Mouse (Mus musculus): ENCODE measurements around the gene Dock10. TPM values are rescaled to one million over a fixed set of nuclear protein-coding genes. Genes with fewer than 3 reads are reported as not detected.

Dock10 gene
- polyA plus RNA-seq (2014; fragmentation: Nextera tagmentation; extraction: Ambion mirVana): 2.6 and 2.9 TPM in 2 replicates

DNA sequence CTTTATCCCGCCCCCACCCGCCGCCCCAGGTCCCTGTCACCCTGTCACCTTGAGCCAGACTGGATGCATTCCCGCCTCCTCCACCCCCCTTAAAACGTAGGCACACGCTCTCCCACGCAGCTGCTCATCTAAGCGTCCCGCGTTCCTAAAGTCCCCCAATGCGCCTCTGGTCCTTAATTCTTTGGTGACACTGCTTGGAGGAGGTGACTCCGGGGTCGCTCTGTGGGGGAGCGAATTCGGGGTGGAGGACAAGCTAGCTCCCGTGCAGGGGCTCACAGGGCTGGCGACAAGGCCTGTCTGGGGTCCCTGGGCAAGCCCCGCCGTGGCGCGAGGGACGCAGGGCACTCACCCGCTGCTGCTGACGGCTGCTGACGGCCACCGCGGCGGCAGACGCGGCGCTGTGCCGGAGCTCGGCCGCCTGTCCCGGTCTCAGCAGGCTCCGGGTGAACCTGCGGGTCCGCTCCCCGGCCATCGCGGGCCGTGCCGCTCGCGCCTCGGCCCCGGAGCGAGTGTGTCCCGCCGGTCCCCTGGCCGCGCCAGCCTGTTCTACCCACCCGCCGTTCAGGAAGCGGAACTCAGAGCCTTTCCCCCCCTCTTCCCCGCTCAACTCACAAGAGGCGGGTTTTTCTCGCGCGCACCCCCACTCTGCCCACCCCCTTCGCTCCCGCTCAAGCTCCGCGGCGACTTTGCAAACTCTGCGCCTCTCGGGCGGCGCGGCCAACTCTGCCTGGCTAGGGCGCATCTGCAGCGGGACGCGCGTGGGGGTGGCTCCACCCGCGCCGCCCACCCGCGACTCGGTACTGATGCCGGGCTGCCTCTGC, at the start of gene Dock10:
Gene Dock10, minus strand, starts transcription at position 551 of the 821 bp plus-strand sequence.
- no peaks in the 10 kb centered on the region for H3K9me3 ChIP-seq (ENCODE audit: control insufficient read depth, low read length)
- H3K27me3 ChIP-seq (ENCODE audit: control insufficient read depth, insufficient read depth, low read length): no peaks in the 10 kb centered on the region; the same call in 1 of the 2 replicates
- H3K4me3 ChIP-seq (ENCODE audit: low read depth, low read length): peak within 1 kb of the TSS; percentile 60
- WGBS: under 1% methylated on average over 82 of the region's 82 CpGs
- peak within 1 kb of the TSS; percentile 78 for H3K4me2 ChIP-seq
- DNase-seq (ENCODE audit: low spot score, missing footprints): peak; percentile 97
- peak; percentile 87 for ATAC-seq (ENCODE audit: low FRiP score)
- peak within 1 kb of the TSS; percentile 66 for H3K9ac ChIP-seq (ENCODE audit: low read length)
- H3K4me1 ChIP-seq (ENCODE audit: control insufficient read depth, insufficient read depth, low read length): peaks cover 12% of the 10 kb centered on the region
- H3K36me3 ChIP-seq (ENCODE audit: control insufficient read depth, insufficient read depth, low read length): no peaks in the 10 kb centered on the region
- H3K27ac ChIP-seq (ENCODE audit: low read depth, low read length): no peak within 1 kb of the TSS

DNA sequence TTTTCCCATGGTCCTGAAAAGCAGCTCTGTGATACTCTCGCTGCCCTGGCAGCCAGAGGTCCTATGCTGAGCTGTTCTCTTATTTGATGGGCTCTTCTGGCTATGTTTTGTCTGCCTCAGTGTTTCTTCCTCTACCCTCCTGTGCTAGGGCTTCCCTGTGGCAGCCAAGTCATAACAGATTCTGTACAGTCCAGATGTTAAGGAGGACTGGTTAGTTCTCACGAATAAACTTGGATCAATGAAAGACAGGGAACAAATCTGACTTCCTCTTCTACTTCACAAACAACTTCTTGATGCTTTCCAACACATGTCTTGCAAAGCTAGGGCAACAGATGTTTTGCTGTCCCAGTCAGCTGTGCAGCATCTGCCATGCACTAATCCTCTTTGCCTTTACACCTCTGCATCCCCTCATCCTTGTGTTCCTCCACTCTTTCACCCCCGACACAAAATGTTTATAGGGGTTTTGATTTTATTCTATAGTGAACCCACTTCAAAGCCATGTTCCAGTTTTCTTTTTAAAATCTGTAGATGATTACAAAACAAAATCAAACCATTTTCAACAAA, 48.6 kb upstream of the Dock10 start:
- Histone ChIP-seq H3K4me1 (ENCODE audit: control insufficient read depth, insufficient read depth, low read length) (no peaks in the 10 kb centered on the region), H3K9me3 (ENCODE audit: control insufficient read depth, low read length) (no peaks in the 10 kb centered on the region), H3K36me3 (ENCODE audit: control insufficient read depth, insufficient read depth, low read length) (no peaks in the 10 kb centered on the region), H3K4me3 (ENCODE audit: low read depth, low read length) (no peak overlapping the region), H3K4me2 (no peak overlapping the region), H3K27ac (ENCODE audit: low read depth, low read length) (no peak overlapping the region), H3K27me3 (ENCODE audit: control insufficient read depth, insufficient read depth, low read length) (no peaks in the 10 kb centered on the region), H3K9ac (ENCODE audit: low read length) (no peak overlapping the region)
- ATAC-seq (ENCODE audit: low FRiP score): no peak
- DNase-seq (ENCODE audit: low spot score, missing footprints): no peak
- WGBS: 70% methylated on average over 3 of the region's 3 CpGs

DNA sequence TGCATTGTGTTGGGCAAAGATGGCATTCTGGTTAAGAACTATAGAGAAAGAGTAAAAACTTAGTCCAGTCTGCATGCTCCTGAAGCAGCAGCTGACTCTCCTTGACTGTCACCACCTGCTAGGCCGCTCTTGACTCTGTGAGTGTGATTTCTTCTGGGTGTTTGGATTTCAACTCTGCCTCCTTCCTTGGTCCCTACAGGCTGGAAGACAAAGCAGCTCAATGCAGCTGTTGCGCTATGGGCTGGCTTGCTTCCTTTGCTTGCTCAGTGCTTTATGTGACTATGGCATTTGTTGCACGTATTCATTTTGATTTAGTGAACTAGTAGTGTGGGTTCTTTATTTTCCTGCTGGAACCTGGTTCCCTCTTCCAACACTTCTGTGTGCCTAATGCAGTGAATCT, 43.7 kb upstream of the Dock10 start:
- DNase-seq (ENCODE audit: low spot score, missing footprints) (no peak), ATAC-seq (ENCODE audit: low FRiP score) (peak; percentile 9; the same call in 1 of the 2 replicates)
- no peaks in the 10 kb centered on the region for H3K4me1 ChIP-seq (ENCODE audit: control insufficient read depth, insufficient read depth, low read length)
- no peak overlapping the region for H3K27ac ChIP-seq (ENCODE audit: low read depth, low read length)
- no peaks in the 10 kb centered on the region for H3K9me3 ChIP-seq (ENCODE audit: control insufficient read depth, low read length)
- H3K36me3 ChIP-seq (ENCODE audit: control insufficient read depth, insufficient read depth, low read length): no peaks in the 10 kb centered on the region
- no peaks in the 10 kb centered on the region for H3K27me3 ChIP-seq (ENCODE audit: control insufficient read depth, insufficient read depth, low read length)
- no peak overlapping the region for H3K9ac ChIP-seq (ENCODE audit: low read length)
- no peak overlapping the region for H3K4me3 ChIP-seq (ENCODE audit: low read depth, low read length)
- WGBS: 84% methylated on average over 3 of the region's 3 CpGs
- H3K4me2 ChIP-seq: no peak overlapping the region

DNA sequence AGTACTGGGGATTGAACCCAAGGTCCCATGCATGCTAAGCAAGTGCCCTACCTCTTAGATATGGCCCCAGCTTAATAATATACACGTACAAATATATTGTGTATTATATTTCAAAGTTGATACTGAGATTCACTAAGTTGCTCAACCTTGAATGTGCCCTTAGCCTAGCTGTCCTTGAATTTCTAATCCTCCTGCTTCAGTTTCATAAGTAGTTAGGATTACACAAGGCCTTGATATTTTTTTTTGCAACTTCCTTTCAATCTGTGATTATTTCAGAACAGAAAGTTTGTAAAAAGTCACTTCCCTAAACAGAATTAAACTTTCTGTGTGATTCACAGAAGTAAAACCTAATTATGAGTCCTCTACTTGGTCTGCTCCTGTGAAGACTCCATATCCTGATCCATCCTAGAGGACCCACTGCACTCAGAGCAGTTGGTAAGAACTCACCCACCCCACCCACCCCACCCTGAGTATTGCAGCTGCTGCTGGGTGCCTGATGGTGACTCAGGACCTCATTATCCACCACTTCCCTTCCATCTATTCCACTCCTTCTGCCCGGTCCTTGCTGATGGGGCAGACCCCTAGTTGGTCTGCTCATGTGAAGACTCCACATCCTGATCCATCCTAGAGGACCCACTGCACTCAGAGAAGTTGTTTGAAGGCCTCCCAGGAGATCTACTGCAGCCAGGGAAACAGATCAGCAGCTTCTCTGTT, 26.9 kb upstream of the Dock10 start:
- no peaks in the 10 kb centered on the region for H3K4me1 ChIP-seq (ENCODE audit: control insufficient read depth, insufficient read depth, low read length)
- ATAC-seq (ENCODE audit: low FRiP score) (no peak), DNase-seq (ENCODE audit: low spot score, missing footprints) (no peak)
- H3K36me3 ChIP-seq (ENCODE audit: control insufficient read depth, insufficient read depth, low read length): no peaks in the 10 kb centered on the region
- no peaks in the 10 kb centered on the region for H3K27me3 ChIP-seq (ENCODE audit: control insufficient read depth, insufficient read depth, low read length)
- H3K9ac ChIP-seq (ENCODE audit: low read length): no peak overlapping the region
- H3K4me2 ChIP-seq: no peak overlapping the region
- H3K9me3 ChIP-seq (ENCODE audit: control insufficient read depth, low read length): no peaks in the 10 kb centered on the region
- WGBS: 85% methylated on average over 2 of the region's 2 CpGs
- H3K27ac ChIP-seq (ENCODE audit: low read depth, low read length): no peak overlapping the region
- H3K4me3 ChIP-seq (ENCODE audit: low read depth, low read length): no peak overlapping the region

DNA sequence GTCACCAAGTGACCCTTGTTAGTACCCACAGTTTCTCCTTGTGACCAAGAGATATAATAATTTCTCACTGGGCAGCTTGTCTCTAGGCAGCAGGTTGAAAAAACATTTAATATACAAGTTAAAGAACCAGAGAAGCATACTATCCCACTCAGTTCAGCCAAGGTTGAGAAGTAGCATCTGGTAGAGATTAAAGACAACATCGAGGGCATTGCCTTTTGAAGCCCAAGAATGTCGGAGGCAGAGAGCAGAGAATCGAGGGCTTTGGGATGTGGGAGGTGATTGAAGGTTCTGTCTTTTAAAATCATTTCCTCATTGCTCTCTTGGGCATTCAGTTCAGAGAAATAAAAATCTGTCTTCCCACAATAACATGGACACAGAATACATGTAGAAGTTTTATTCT, 25.8 kb upstream of the Dock10 start:
- no peaks in the 10 kb centered on the region for H3K4me1 ChIP-seq (ENCODE audit: control insufficient read depth, insufficient read depth, low read length)
- H3K4me3 ChIP-seq (ENCODE audit: low read depth, low read length): no peak overlapping the region
- no peak overlapping the region for H3K9ac ChIP-seq (ENCODE audit: low read length)
- no peaks in the 10 kb centered on the region for H3K27me3 ChIP-seq (ENCODE audit: control insufficient read depth, insufficient read depth, low read length)
- no peaks in the 10 kb centered on the region for H3K36me3 ChIP-seq (ENCODE audit: control insufficient read depth, insufficient read depth, low read length)
- H3K9me3 ChIP-seq (ENCODE audit: control insufficient read depth, low read length): no peaks in the 10 kb centered on the region
- ATAC-seq (ENCODE audit: low FRiP score) (no peak), DNase-seq (ENCODE audit: low spot score, missing footprints) (no peak)
- 75% methylated on average over 3 of the region's 3 CpGs for WGBS
- H3K4me2 ChIP-seq: no peak overlapping the region
- H3K27ac ChIP-seq (ENCODE audit: low read depth, low read length): no peak overlapping the region

DNA sequence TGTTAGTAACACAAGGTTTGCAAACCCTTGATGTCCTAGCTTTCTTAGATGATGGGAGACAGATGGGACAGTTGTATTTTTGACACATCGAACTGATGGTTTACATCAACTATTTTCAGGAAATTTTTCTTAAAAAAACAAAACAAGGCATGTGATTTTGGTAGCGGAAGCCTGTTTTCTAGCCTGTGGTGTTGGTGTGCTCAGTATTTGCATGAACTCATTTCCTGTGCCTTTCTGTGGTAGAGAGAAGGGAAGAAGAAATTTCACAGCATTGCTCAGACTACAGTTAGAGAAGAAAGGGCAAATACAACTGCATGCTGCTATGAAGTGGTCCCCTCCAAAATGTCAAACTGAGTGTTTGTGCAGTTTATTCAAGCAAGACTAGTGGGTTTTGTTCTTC, 7.2 kb upstream of the Dock10 start:
- Histone ChIP-seq H3K27me3 (ENCODE audit: control insufficient read depth, insufficient read depth, low read length) (no peaks in the 10 kb centered on the region), H3K27ac (ENCODE audit: low read depth, low read length) (no peak overlapping the region), H3K36me3 (ENCODE audit: control insufficient read depth, insufficient read depth, low read length) (no peaks in the 10 kb centered on the region), H3K9ac (ENCODE audit: low read length) (no peak overlapping the region), H3K4me1 (ENCODE audit: control insufficient read depth, insufficient read depth, low read length) (no peaks in the 10 kb centered on the region), H3K9me3 (ENCODE audit: control insufficient read depth, low read length) (no peaks in the 10 kb centered on the region), H3K4me2 (no peak overlapping the region), H3K4me3 (ENCODE audit: low read depth, low read length) (no peak overlapping the region)
- 87% methylated on average over 2 of the region's 2 CpGs for WGBS
- DNase-seq (ENCODE audit: low spot score, missing footprints): no peak
- ATAC-seq (ENCODE audit: low FRiP score): no peak

DNA sequence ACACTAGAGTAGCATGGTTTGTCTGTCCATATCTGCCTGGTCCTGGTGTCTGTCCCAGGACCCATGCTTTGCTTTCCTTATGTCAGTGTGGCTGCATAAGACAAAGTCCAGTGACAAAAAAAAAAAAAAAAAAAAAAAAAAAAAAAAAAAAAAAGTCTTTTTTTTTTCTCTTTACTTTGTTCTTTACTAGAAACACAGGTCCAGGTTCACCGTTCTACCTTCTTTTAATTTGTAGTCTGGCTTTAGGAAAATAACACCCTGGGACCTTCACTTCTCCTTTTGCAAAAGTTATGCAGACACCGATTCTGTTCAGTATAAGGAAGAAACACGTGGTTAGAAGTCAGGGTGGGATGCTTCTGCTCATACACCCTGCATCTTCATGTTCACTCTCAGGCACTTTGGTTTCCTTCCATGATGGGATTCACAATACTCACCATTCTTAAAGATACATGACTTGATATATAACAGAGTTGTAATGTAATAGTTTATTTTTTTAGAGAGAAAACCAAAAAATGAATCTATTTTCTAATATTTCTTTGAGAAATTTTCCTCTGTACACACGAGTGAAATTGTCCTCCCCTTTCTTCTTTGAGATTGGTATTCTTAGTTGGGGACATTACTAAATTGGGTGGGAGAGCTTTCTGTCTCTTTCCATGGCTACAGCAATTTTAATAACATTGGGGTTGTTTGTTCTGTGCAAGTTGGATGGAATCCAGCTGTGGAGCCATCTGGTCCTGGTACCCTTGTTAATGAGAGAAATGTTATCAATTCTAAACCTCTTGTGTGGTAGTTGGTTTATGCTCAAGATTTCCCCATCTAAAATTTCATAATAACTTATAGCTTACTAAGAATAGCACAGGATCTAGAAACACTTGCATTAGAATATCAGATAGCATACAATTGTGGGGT, 5.0 kb upstream of the Dock10 start:
- Histone ChIP-seq H3K4me2 (no peak overlapping the region), H3K4me3 (ENCODE audit: low read depth, low read length) (no peak overlapping the region), H3K9ac (ENCODE audit: low read length) (no peak overlapping the region), H3K9me3 (ENCODE audit: control insufficient read depth, low read length) (no peaks in the 10 kb centered on the region), H3K27me3 (ENCODE audit: control insufficient read depth, insufficient read depth, low read length) (no peaks in the 10 kb centered on the region), H3K27ac (ENCODE audit: low read depth, low read length) (no peak overlapping the region), H3K36me3 (ENCODE audit: control insufficient read depth, insufficient read depth, low read length) (no peaks in the 10 kb centered on the region), H3K4me1 (ENCODE audit: control insufficient read depth, insufficient read depth, low read length) (no peaks in the 10 kb centered on the region)
- ATAC-seq (ENCODE audit: low FRiP score) (no peak), DNase-seq (ENCODE audit: low spot score, missing footprints) (no peak)
- 75% methylated on average over 4 of the region's 4 CpGs for WGBS

DNA sequence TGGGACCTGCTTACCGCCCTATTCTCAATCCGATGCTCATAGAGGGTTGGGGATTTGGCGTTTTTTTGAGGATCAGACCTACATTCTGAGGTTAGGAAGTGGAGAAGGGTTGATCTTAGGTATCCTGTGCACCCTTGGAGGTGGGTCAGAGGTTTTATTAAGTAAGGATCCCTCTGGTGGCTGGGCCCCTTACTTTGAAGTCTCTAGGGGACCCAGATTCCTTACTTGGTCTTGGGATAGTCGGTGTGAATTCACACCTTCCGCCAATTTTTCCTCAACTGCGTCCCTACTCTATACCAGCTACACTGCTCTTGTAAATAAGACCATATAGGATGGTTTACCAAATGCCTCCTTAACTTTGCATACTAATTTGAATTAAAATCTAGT, 464 bp upstream of the Dock10 start:
- H3K36me3 ChIP-seq (ENCODE audit: control insufficient read depth, insufficient read depth, low read length): no peaks in the 10 kb centered on the region
- 14% methylated on average over 6 of the region's 6 CpGs for WGBS
- DNase-seq (ENCODE audit: low spot score, missing footprints) (peak; percentile 90), ATAC-seq (ENCODE audit: low FRiP score) (peak; percentile 20)
- H3K9me3 ChIP-seq (ENCODE audit: control insufficient read depth, low read length): no peaks in the 10 kb centered on the region
- no peaks in the 10 kb centered on the region; the same call in 1 of the 2 replicates for H3K27me3 ChIP-seq (ENCODE audit: control insufficient read depth, insufficient read depth, low read length)
- peak overlapping the region; percentile 66 for H3K9ac ChIP-seq (ENCODE audit: low read length)
- H3K4me1 ChIP-seq (ENCODE audit: control insufficient read depth, insufficient read depth, low read length): peaks cover 12% of the 10 kb centered on the region
- H3K27ac ChIP-seq (ENCODE audit: low read depth, low read length): no peak overlapping the region
- H3K4me2 ChIP-seq: peak overlapping the region; percentile 78
- H3K4me3 ChIP-seq (ENCODE audit: low read depth, low read length): peak overlapping the region; percentile 60
